Mouse (Mus musculus): ENCODE measurements around the gene Atr.
"Not testable (repeated sequence)": the region's sequence is repeated elsewhere in the genome, so short reads cannot be mapped to it uniquely, and the experiment has no call there.

Atr gene

DNA sequence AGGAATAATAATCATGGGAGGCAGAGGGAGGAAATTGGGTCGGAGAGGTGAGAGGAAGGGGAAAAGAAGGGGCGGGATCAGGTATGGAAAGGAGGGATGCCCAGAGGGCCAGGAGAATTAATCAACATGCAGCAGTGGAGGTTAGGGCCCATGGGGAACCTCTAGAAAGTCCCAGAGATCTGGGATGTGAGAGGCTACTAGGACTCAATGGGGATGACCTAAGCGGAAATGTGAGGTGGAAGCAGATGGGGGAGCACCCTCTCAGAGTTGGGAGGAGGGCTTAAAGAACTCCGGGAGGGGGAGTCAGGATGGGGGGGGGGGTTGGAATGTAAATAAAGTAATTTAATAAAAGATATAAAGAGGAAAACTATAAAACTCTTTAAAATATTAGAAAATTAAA, 96.3 kb downstream of the Atr start:
- peak; percentile 13 for DNase-seq

DNA sequence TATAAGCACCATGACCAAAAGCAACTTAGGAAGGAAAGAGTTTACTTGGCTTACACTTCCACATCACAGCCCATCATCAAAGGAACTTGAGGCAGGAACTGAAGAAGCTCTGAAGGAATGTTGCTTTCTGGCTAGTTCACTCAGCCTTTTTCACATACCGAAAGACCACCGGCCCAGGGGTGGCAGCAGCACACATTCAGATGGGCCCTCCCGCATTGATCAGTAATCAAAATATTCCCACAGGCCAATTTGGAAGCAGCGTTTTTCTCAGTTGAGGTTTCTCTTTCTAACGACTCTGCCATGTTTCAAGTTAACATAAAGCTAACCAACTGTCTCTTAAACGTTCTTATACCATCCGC, 96.8 kb downstream of the Atr start:
- no peak for DNase-seq

DNA sequence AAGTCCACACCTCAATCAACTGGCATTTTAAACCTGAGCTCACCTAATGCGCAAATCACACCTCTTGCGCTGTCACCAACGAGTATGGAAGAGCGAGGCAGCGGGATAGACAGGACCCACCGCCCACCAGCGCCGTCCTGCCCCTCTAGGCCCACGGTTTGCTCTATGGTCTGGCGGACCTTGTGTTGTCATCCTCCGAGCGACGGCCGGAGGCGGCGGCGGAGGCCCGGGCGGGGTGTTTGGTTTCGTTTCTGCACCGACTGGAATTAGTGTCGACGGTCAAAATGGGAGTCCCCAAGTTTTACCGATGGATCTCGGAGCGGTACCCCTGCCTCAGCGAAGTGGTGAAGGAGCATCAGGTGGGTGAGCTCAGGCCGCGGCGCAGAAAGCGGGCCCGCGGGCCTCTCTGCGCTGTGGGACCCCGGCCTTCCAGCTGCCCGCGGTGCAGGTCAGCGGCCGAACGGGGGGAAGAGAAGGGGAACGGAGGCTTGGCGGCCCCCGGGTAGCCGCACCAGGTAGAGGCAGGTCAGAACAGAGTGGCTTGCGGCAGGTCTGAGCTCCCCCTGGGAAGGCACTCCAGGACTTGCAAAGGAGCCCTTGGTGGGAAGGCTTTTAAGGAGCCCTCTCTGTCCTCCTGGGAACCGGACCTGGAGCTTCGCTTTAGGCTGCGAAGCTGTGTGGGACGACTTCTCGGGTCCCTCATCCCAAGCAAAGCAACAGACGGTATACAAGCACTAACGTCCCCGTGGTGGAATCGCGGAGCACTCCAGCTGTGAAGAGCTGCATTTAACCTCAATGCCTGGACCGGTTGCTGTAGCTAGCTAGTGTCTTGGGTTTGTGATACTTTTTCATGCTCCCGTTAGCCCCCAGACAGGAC, 97.4 kb downstream of the Atr start, which contains the start of gene Xrn1:
TSS of gene Xrn1 (plus strand) at position 176 of the 877 bp plus-strand sequence.
- peak; percentile 88 for DNase-seq

DNA sequence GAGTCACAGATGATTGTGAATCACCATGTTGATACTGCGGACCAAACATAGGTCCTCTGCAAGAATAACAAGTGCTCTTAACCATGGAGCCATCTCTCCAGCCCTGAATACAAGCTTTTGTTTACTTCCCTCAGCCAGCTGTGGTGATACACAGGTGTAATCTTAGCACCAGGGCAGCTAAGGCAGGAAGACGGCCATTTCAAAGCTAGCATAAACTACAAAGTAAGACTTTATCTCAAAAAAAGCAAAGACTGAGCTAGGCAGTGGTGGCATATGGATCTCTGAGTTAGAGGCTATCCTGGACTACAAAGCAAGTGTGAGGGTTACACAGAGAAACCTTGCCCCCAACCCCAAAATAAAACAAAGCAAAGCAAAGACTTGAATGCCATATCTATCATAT, 100.2 kb downstream of the Atr start:
- no peak for DNase-seq

DNA sequence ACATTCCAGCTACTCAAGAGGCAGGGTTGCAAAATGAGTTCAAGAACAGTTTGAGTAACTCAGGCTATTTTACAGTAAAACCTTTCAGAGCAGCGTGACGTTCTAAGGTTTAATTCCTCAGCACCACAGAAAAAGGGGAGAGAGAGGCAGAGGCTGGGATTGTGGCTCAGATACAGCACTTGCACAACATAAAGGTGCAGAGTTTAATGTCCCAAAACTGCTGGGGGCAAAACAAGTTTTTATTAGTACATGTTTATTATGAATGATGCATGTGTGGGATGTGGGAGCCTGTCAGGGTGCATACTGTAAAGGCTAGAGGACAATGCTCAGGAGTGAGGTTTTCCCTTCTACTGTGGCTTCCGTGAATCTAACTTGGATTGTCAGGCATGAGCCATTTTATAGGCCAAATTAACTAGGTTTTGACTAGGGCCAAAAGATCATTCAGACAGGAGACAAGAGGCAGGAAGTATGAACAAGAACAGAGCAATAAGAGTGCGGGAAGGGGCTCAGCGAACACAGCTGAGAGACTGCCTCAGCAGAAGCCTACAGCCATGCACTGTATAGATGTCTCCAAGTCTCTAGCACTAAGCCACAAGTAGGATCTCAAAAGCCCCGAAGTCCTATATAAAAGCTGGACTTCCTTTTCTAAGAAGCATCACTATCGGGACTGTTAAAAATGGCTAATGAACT, 100.8 kb downstream of the Atr start:
- no peak for DNase-seq

DNA sequence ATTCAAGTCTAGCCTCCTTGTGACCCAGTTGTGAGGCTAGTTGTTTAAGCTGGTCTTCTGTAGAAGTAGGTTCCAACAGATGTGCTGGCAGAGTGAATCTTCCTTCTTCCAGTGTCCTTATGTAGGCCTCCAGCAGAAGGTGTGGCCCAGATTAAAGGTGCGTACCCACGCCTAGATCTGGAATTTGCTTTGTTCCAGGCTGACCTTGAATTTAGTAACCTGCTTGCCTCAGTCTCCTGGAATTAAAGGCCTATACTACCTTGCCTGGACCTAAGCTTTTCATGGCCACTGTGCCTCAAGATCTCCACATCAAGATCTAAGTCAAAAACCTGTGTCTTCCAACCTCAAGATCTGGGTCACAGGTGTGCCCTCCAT, 101.3 kb downstream of the Atr start:
- DNase-seq, result not testable (repeated sequence)

DNA sequence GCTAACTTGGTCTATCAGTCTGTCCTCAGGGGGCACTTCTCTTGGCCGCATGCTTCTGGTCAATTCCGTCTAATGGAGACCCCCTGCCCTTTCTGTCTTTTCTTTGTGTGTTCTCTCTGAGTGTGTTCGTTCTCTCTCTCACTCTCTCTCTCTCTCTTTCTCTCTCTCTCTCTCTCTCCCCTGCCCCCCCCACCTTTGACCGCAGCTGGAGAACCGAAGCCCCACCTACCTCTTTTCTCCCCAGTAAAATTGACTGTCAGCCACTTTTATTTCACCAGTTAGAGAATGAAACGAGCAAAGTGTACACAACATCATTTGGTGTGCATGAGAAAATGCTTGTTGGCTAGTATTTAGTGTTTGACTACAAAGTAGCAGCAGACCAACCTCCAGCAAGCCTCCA, 101.8 kb downstream of the Atr start:
- DNase-seq, result no peak

DNA sequence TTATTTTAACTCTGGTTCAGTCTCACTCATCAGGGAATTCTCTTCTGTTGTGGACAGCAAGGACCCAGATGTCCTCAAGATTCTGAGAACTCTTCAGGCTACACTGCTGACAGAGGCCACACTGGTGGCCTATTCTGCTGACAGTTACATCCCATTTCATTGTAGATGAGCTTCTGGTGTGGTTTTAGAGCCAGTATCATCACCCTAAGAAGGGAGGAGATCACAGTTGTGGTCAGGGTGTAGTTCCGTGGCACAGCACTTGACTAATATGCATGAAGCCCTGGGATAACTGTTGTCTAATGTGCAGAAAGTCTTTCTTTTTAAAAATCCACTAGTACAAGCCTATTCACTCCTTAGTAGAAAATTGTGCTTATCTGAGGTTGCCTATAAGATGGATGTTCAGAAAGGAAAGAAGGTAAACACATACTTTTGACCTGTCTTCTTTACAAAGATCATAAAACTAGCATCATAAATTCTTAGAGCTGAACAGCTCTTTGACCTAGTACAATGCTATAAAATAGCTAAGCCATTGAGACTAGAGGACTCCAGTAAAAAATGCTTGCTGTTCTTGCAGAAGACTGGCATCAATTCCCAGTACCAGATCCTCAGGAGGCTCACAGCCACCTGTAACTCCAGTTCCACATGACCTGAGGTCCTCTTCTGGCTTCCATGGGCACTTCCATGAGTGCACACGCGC, 102.5 kb downstream of the Atr start:
- DNase-seq, result no peak

DNA sequence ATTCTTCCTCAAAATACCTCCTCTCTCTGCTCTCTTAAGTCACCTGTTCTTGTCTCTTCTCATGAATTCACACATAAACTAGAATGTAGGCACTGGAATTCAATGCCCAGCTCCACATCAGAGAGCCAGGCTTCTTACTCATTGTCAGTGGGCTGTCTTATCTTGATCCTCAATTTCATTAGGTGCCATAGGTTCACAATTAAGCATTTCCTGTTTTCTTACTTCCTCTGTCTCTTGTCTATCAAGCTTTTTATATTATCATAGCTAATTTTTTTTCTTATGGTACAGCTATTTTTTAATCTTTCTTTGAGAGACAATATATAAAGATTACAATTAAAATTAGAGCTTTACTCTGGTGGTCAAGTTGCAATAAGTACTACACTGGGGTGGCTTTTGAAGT, 103.7 kb downstream of the Atr start:
- no peak for DNase-seq

DNA sequence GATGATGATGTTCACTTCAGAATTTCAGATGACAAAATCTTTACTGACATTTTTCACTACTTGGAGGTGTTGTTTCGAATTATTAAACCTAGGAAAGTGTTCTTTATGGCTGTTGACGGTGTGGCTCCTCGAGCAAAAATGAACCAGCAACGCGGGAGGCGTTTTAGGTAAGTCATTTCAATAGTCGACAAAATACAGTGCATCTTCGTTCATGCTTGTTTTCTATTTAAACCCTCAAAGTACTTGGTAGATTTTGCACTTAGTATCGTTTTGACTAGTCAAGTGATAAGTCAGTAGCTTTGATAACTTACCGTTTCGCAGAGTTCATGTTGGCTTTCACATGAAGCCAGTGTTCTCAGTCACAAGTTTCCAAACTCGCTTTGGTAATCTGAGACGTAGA, 106.6 kb downstream of the Atr start:
- no peak for DNase-seq

DNA sequence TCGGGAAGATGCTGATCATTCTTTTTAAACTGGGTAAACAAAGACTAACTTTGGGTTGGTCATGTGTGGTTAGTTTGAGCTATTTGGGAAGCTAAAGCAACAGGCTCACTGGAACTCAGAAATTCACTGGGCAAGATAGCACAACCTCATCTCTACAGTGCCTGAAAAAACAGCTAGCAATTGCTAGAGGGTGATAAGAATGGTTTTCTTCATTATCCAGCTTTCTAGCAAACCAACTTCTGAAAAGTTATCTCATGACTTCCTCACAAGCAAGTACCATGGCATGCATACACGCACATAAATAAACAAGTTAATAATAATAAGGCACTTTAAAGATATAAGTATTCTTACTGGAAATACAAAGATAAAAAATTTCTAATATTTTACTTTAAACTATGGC, 120.9 kb downstream of the Atr start:
- no peak for DNase-seq

DNA sequence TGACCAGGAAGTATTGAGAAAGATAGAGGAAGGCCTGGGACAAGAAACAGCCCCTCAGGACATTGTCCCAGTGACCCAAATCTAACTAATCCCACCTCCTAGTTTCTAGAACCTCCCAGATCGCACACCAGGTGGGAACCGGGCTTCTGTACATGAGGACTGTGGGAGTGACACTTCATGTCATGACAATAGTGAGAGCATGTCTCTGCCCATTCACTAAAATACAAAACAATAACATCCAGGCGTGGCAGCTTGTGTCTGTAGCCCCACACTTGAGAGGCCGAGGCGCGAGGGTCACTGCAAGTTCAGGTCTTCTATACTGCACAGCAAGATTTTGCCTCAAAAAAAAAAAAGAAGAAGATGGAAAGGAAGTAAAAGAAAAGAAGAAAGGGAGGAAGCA, 122.5 kb downstream of the Atr start:
- no peak for DNase-seq

DNA sequence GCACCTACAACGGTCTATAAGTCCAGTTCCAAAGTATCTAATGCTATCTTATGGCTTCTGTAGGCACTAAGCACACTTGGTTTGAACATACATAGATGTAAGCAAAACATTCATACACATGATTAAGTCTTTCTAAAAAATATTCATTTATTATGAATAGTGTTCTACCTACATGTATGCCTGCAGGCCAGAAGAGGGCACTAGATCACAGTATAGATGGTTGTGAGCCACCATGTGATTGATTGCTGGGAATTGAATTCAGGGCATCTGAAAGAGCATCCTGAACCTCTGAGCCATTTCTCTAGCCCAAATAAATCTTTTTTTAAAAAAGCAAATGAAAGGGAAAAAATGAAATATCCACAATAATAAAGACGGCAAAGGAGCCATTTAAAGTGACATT, 134.9 kb downstream of the Atr start:
- no peak for DNase-seq
